Comparison of ENCODE assay signal across 9 mouse cellular contexts in genomic region chr5:32854818-32855217, GRCm38 (mm10). TPM values are rescaled to one million over a fixed set of nuclear protein-coding genes. Genes with fewer than 3 reads are reported as not detected.
DNase-seq lines count a peak whose midpoint lies in the region; ATAC-seq lines count a peak whose summit lies in the region.
"Had no signal": no experiment of that assay in that cellular context is flagged by ENCODE, and none has a peak within 500 bp of the region (broad histone marks: within the 10 kb centered on the region; RNA-seq: fewer than 3 reads in every experiment).

No protein-coding gene starts in this region.

- H3K9ac ChIP-seq in heart, embryonic 11.5 days (ENCODE audit: low read depth, low read length) = peak overlapping the region; percentile 17; the same call in 1 of the 2 replicates
- H3K9ac ChIP-seq in embryonic facial prominence, embryonic 12.5 days = no peak overlapping the region
- no peak overlapping the region for H3K9ac ChIP-seq in liver, embryonic 15.5 days

- ATAC-seq in heart, embryonic 11.5 days (replicated peaks; ENCODE audit: insufficient number of reproducible peaks, low FRiP score, low TSS enrichment) = no peak
- ATAC-seq in embryonic facial prominence, embryonic 12.5 days (ENCODE audit: insufficient number of reproducible peaks, insufficient read depth, low FRiP score, low TSS enrichment) = no peak
- no peak for ATAC-seq in liver, embryonic 15.5 days (ENCODE audit: insufficient read depth)
- ATAC-seq in megakaryocyte-erythroid progenitor cell, adult 5-6 weeks (replicated peaks; ENCODE audit: low FRiP score, low TSS enrichment, poor library complexity, severe bottlenecking) = no peak

- no peaks in the 10 kb centered on the region for H3K27me3 ChIP-seq in heart, embryonic 11.5 days (ENCODE audit: control insufficient read depth, insufficient read depth, low read length)
- H3K27me3 ChIP-seq in embryonic facial prominence, embryonic 12.5 days = no peaks in the 10 kb centered on the region
- no peaks in the 10 kb centered on the region for H3K27me3 ChIP-seq in liver, embryonic 15.5 days

- H3K4me1 ChIP-seq in heart, embryonic 11.5 days (ENCODE audit: control insufficient read depth, insufficient read depth, low read length) = peaks cover 13% of the 10 kb centered on the region
- peaks cover 14% of the 10 kb centered on the region for H3K4me1 ChIP-seq in embryonic facial prominence, embryonic 12.5 days
- H3K4me1 ChIP-seq in liver, embryonic 15.5 days (replicated peaks) = peaks cover 52% of the 10 kb centered on the region

- WGBS in heart, embryonic 11.5 days (ENCODE audit: insufficient replicate concordance) = 81% methylated on average over 4 of the region's 4 CpGs
- WGBS in embryonic facial prominence, embryonic 12.5 days = 86% methylated on average over 4 of the region's 4 CpGs
- 73% methylated on average over 4 of the region's 4 CpGs for WGBS in liver, embryonic 15.5 days (ENCODE audit: insufficient replicate concordance)

- no peak overlapping the region for H3K4me3 ChIP-seq in heart, embryonic 11.5 days (ENCODE audit: low read depth, low read length)
- H3K4me3 ChIP-seq in embryonic facial prominence, embryonic 12.5 days = no peak overlapping the region
- no peak overlapping the region for H3K4me3 ChIP-seq in liver, embryonic 15.5 days (replicated peaks)

- no peaks in the 10 kb centered on the region; the same call in 1 of the 2 replicates for H3K36me3 ChIP-seq in heart, embryonic 11.5 days (ENCODE audit: control insufficient read depth, insufficient read depth, low read length)
- H3K36me3 ChIP-seq in embryonic facial prominence, embryonic 12.5 days = peaks cover 6% of the 10 kb centered on the region; the same call in 1 of the 2 replicates
- H3K36me3 ChIP-seq in liver, embryonic 15.5 days (replicated peaks) = peaks cover 15% of the 10 kb centered on the region

- no peak overlapping the region for H3K27ac ChIP-seq in heart, embryonic 11.5 days (ENCODE audit: low read depth, low read length)
- peak overlapping the region; percentile 24; the same call in 1 of the 2 replicates for H3K27ac ChIP-seq in embryonic facial prominence, embryonic 12.5 days
- peak overlapping the region; percentile 72 for H3K27ac ChIP-seq in liver, embryonic 15.5 days (replicated peaks)

- no peak overlapping the region for H3K4me2 ChIP-seq in heart, embryonic 11.5 days
- no peak overlapping the region for H3K4me2 ChIP-seq in embryonic facial prominence, embryonic 12.5 days (replicated peaks)
- H3K4me2 ChIP-seq in liver, embryonic 15.5 days = peak overlapping the region; percentile 88; the same call in 1 of the 2 replicates

- no peak for DNase-seq in heart, postnatal 25 days (ENCODE audit: low spot score)
- DNase-seq in CD4-positive helper T cell, adult 2 months (ENCODE audit: low read depth, low spot score) = peak; percentile 7
- DNase-seq in layer of hippocampus, adult 9-10 months (ENCODE audit: low spot score) = no peak
- DNase-seq in right cerebral cortex, postnatal 10 days (ENCODE audit: low spot score in 2 of 2) = no peak

- intact Hi-C loops in heart, postnatal 25 days (cut with DNase I) = loop anchor here (10.0 kb wide), 1 partner anchor 140 kb away; no protein-coding TSS in a partner anchor

- no peaks in the 10 kb centered on the region for H3K9me3 ChIP-seq in heart, embryonic 11.5 days (replicated peaks; ENCODE audit: control insufficient read depth, low read length)
- no peaks in the 10 kb centered on the region for H3K9me3 ChIP-seq in embryonic facial prominence, embryonic 12.5 days
- no peaks in the 10 kb centered on the region for H3K9me3 ChIP-seq in liver, embryonic 15.5 days (replicated peaks)

RNA-seq across cellular contexts. Expression of gene Prr14l, which starts 0.8 kb away (rescaled TPM):
- 9.0 and 11.5 TPM in 2 replicates for polyA plus RNA-seq in heart, embryonic 11.5 days (2014; fragmentation: Nextera tagmentation; extraction: Ambion mirVana)
- 1 to 10 TPM; 6.3 to 7.3 TPM for total RNA-seq in heart, postnatal 25 days (2021)
- polyA plus RNA-seq in embryonic facial prominence, embryonic 12.5 days (2016; fragmentation: Nextera tagmentation; extraction: Ambion mirVana) = 14.1 and 16.2 TPM in 2 replicates
- 6.8 and 7.2 TPM in 2 replicates for polyA plus RNA-seq in liver, embryonic 15.5 days (2015; fragmentation: Nextera tagmentation; extraction: Ambion mirVana)
- 45.5 and 63.9 TPM in 2 replicates for total RNA-seq in megakaryocyte-erythroid progenitor cell, adult 5-6 weeks (2014; fragmentation: Nextera tagmentation)
- 56.5 and 63.8 TPM in 2 replicates for total RNA-seq in megakaryocyte-erythroid progenitor cell, adult 5-6 weeks (2017)

RNA-seq across cellular contexts. Expression of gene Depdc5, which starts 8.7 kb away (rescaled TPM):
- polyA plus RNA-seq in heart, embryonic 11.5 days (2014; fragmentation: Nextera tagmentation; extraction: Ambion mirVana) = 18.2 and 20.8 TPM in 2 replicates
- 10 to 100 TPM; 20.7 to 21.9 TPM for total RNA-seq in heart, postnatal 25 days (2021)
- 30.4 and 31.9 TPM in 2 replicates for polyA plus RNA-seq in embryonic facial prominence, embryonic 12.5 days (2016; fragmentation: Nextera tagmentation; extraction: Ambion mirVana)
- 6.4 and 8.0 TPM in 2 replicates for polyA plus RNA-seq in liver, embryonic 15.5 days (2015; fragmentation: Nextera tagmentation; extraction: Ambion mirVana)
- total RNA-seq in megakaryocyte-erythroid progenitor cell, adult 5-6 weeks (2014; fragmentation: Nextera tagmentation) = 15.7 and 28.8 TPM in 2 replicates
- total RNA-seq in megakaryocyte-erythroid progenitor cell, adult 5-6 weeks (2017) = 19.4 and 21.3 TPM in 2 replicates

RNA-seq across cellular contexts. Expression of gene Gm20671, which starts 27.9 kb away (rescaled TPM):
- polyA plus RNA-seq in heart, embryonic 11.5 days (2014; fragmentation: Nextera tagmentation; extraction: Ambion mirVana) = not detected in 2 replicates
- not detected for total RNA-seq in heart, postnatal 25 days (2021)
- not detected in 2 replicates for polyA plus RNA-seq in embryonic facial prominence, embryonic 12.5 days (2016; fragmentation: Nextera tagmentation; extraction: Ambion mirVana)
- not detected in 2 replicates for polyA plus RNA-seq in liver, embryonic 15.5 days (2015; fragmentation: Nextera tagmentation; extraction: Ambion mirVana)
- 4.3 TPM in 1 of 2 replicates, not detected in the other for total RNA-seq in megakaryocyte-erythroid progenitor cell, adult 5-6 weeks (2014; fragmentation: Nextera tagmentation)
- 4.5 TPM in 1 of 2 replicates, not detected in the other for total RNA-seq in megakaryocyte-erythroid progenitor cell, adult 5-6 weeks (2017)
- total RNA-seq: common myeloid progenitor, adult 5-6 weeks had no signal
